Mouse (Mus musculus): ENCODE data around the gene Paf1. TPM values are rescaled to one million over a fixed set of nuclear protein-coding genes. Genes with fewer than 3 reads are reported as not detected.

Paf1 gene
- polyA plus RNA-seq, 1 experiment, result 50.4 TPM

DNA sequence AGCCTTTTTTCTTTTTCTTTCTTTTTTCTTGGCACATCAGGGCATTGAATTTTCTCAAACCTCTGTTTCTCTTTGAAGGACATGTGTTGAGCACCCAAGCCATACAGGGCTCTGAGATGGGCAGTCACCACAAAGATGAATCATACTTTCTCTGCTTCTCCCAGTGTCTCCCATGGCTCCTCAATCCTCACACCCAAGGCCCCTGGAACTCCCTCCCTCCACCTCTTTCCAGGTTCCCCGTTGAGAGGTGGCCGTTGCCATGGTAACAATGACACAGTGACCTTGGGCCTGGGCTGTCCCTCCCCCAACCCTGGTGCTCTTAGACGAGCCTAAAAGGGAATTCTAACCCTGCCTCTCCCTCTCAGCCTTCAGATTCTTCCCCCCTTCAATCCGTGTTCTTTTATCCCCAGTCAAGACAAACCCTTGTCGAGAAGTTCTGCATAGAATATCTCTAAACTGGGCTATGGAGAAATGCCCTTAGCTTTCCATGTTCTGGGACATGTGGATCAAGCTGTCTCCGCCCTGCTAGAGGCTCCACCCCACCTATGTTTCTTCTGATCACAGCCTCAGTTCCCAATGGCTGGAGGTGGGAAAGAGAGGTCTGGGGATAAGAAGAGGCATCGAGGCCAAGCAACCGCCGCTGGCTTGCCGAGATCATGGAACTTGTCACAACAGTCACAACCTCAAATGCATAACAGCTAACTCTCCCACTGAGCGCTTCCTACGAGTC is 54.5 kb downstream of the Paf1 start:
- Histone ChIP-seq H3K4me3 (ENCODE audit: insufficient read depth, low read depth, low read length) (no peak overlapping the region), H3K27ac (replicated peaks; ENCODE audit: low read depth, low read length) (no peak overlapping the region), H3K4me1 (ENCODE audit: control insufficient read depth, insufficient read depth, insufficient read length, low read length) (no peaks in the 10 kb centered on the region)

DNA sequence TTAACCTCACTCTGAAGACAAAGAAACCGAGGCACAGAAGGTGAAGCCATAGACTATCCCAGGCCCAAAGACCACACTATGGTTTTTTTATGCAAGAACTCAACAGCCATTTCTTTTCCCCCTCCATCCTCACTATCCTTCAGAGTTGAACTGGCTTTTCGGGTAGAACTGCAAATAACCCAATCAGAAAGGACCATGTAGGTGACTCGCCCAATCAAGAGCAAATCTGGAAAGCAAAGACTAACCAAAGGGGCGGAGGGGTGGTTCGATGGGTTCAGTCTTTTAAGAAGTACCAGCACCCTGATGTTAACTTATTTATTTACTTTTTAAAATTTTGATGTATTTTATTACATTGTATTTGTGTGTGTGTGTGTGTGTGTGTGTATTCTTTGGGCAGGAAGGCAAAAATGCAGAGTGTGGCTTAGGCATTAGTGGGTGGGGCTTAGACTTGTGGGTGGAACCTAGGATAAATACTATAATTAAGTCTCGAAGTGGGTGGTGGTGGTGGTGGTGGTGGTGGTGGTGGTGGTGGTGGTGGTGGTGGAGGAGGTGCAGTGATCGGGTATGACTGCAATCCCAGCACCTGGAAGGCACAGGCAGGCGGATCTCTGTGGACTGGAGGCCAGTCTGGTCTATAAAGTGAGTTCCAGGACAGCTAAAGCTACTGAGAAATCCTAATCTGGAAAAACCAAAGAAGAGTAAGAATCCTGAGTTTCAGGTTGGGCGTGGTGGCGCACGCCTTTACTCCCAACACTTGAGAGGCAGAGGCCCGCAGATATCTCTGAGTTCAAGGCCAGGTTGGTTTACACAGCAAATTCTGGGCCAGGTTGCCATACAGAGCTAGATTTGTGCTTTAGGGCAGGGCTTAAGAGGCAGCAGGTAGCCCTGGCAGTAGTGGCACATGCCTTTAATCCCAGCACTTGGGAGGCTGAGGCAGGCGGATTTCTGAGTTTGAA is 55.4 kb downstream of the Paf1 start:
- Histone ChIP-seq H3K4me1 (ENCODE audit: control insufficient read depth, insufficient read depth, insufficient read length, low read length) (no peaks in the 10 kb centered on the region), H3K27ac (replicated peaks; ENCODE audit: low read depth, low read length) (no peak overlapping the region), H3K4me3 (ENCODE audit: insufficient read depth, low read depth, low read length) (no peak overlapping the region)

Other genes starting within 250 kb of the Paf1 start
- 19.9 and 25.7 TPM in 2 replicates for gene Fbl, start 223.2 kb upstream of the Paf1 start, polyA plus RNA-seq (2012; ENCODE audit: insufficient read depth, insufficient read length, missing spikeins)
- gene Dyrk1b, start 213.5 kb upstream of the Paf1 start, polyA plus RNA-seq (2012; ENCODE audit: insufficient read depth, insufficient read length, missing spikeins), result 17.9 and 26.8 TPM in 2 replicates
- 5.2 and 8.2 TPM in 2 replicates for gene Eid2, start 125.1 kb upstream of the Paf1 start, polyA plus RNA-seq (2012; ENCODE audit: insufficient read depth, insufficient read length, missing spikeins)
- 5.6 and 9.0 TPM in 2 replicates for gene Eid2b, start 115.2 kb upstream of the Paf1 start, polyA plus RNA-seq (2012; ENCODE audit: insufficient read depth, insufficient read length, missing spikeins)
- gene Selenov, start 101.8 kb upstream of the Paf1 start, polyA plus RNA-seq (2012; ENCODE audit: insufficient read depth, insufficient read length, missing spikeins), result not detected in 2 replicates
- gene Dll3, start 90.7 kb upstream of the Paf1 start, polyA plus RNA-seq (2012; ENCODE audit: insufficient read depth, insufficient read length, missing spikeins), result not detected in 2 replicates
- gene Timm50, start 80.9 kb upstream of the Paf1 start, polyA plus RNA-seq (2012; ENCODE audit: insufficient read depth, insufficient read length, missing spikeins), result 99.5 and 124 TPM in 2 replicates
- gene Supt5, start 54.2 kb upstream of the Paf1 start, polyA plus RNA-seq (2012; ENCODE audit: insufficient read depth, insufficient read length, missing spikeins), result 25.7 and 30.4 TPM in 2 replicates
- gene Rps16, start 42.3 kb upstream of the Paf1 start, polyA plus RNA-seq (2012; ENCODE audit: insufficient read depth, insufficient read length, missing spikeins), result 404 and 482 TPM in 2 replicates
- 3.1 and 3.5 TPM in 2 replicates for gene Plekhg2, start 20.4 kb upstream of the Paf1 start, polyA plus RNA-seq (2012; ENCODE audit: insufficient read depth, insufficient read length, missing spikeins)
- 25.1 and 70.2 TPM in 2 replicates for gene Zfp36, start 12.7 kb upstream of the Paf1 start, polyA plus RNA-seq (2012; ENCODE audit: insufficient read depth, insufficient read length, missing spikeins)
- gene Med29, start 243 bp upstream of the Paf1 start, polyA plus RNA-seq (2012; ENCODE audit: insufficient read depth, insufficient read length, missing spikeins), result 18.4 and 20.2 TPM in 2 replicates
- 7.1 and 9.6 TPM in 2 replicates for gene Gmfg, start 44.5 kb downstream of the Paf1 start, polyA plus RNA-seq (2012; ENCODE audit: insufficient read depth, insufficient read length, missing spikeins)
- gene Lrfn1, start 59.0 kb downstream of the Paf1 start, polyA plus RNA-seq (2012; ENCODE audit: insufficient read depth, insufficient read length, missing spikeins), result 0.38 TPM in 1 of 2 replicates, not detected in the other
- not detected in 2 replicates for gene Ifnl2, start 117.5 kb downstream of the Paf1 start, polyA plus RNA-seq (2012; ENCODE audit: insufficient read depth, insufficient read length, missing spikeins)
- gene Ifnl3, start 129.9 kb downstream of the Paf1 start, polyA plus RNA-seq (2012; ENCODE audit: insufficient read depth, insufficient read length, missing spikeins), result not detected in 2 replicates
- gene Sycn, start 147.9 kb downstream of the Paf1 start, polyA plus RNA-seq (2012; ENCODE audit: insufficient read depth, insufficient read length, missing spikeins), result not detected in 2 replicates
- not detected in 2 replicates for gene Nccrp1, start 154.3 kb downstream of the Paf1 start, polyA plus RNA-seq (2012; ENCODE audit: insufficient read depth, insufficient read length, missing spikeins)
- 18.8 and 24.4 TPM in 2 replicates for gene Samd4b, start 205.2 kb downstream of the Paf1 start, polyA plus RNA-seq (2012; ENCODE audit: insufficient read depth, insufficient read length, missing spikeins)
- 4.1 and 5.8 TPM in 2 replicates for gene Pak4, start 205.2 kb downstream of the Paf1 start, polyA plus RNA-seq (2012; ENCODE audit: insufficient read depth, insufficient read length, missing spikeins)
- gene Acp7, start 238.4 kb downstream of the Paf1 start, polyA plus RNA-seq (2012; ENCODE audit: insufficient read depth, insufficient read length, missing spikeins), result not detected in 2 replicates

Data from brown adipose tissue, adult 24 weeks (tissue).